Mouse (Mus musculus): ENCODE results near the gene Palm3. TPM values are rescaled to one million over a fixed set of nuclear protein-coding genes. Genes with fewer than 3 reads are reported as not detected.
A peak's percentile ranks its signal among the peaks of the same experiment; 100 is the strongest.

Palm3 gene
- total RNA-seq, 2 experiments from 2014 or later: 0.99 to 1.1 TPM

GRCm38 (mm10) chr8:84066291-84066930 lies 45.1 kb downstream of the Palm3 start, which contains the start of gene Rfx1:
TSS of gene Rfx1 (plus strand) at chr8:84066834.
- peak; percentile 98 for DNase-seq

- DNase-seq: peak; percentile 98
Observed at GRCm38 (mm10) chr8:84067047-84067573, 45.8 kb downstream of the Palm3 start.

GRCm38 (mm10) chr8:84067911-84068310 lies 46.6 kb downstream of the Palm3 start:
- no peak for DNase-seq

- no peak for DNase-seq
Observed at GRCm38 (mm10) chr8:84068316-84069035, 47.2 kb downstream of the Palm3 start.

- no peak for DNase-seq
Observed at GRCm38 (mm10) chr8:84069169-84069568, 47.9 kb downstream of the Palm3 start.

- no peak for DNase-seq
Observed at GRCm38 (mm10) chr8:84069750-84070149, 48.5 kb downstream of the Palm3 start.

- DNase-seq: no peak
Observed at GRCm38 (mm10) chr8:84070241-84070640, 49.0 kb downstream of the Palm3 start.

- DNase-seq: no peak
Observed at GRCm38 (mm10) chr8:84070667-84071066, 49.4 kb downstream of the Palm3 start.

GRCm38 (mm10) chr8:84071921-84072320 lies 50.6 kb downstream of the Palm3 start:
- no peak for DNase-seq

GRCm38 (mm10) chr8:84072321-84072720 lies 51.0 kb downstream of the Palm3 start:
- DNase-seq: no peak

GRCm38 (mm10) chr8:84073230-84073976 lies 52.1 kb downstream of the Palm3 start:
- DNase-seq: no peak

GRCm38 (mm10) chr8:84076412-84076811 lies 55.1 kb downstream of the Palm3 start:
- no peak for DNase-seq

- no peak for DNase-seq
Observed at GRCm38 (mm10) chr8:84076849-84077248, 55.6 kb downstream of the Palm3 start.

GRCm38 (mm10) chr8:84079206-84079605 lies 57.9 kb downstream of the Palm3 start:
- DNase-seq: no peak

Small RNA genes within 50 kb of the gene (microRNA-seq; reads per million reads assigned to microRNA genes)
- gene Mir1199 (0 to 0.50 reads per million in 2 experiments), gene Mir8111 (1.5 to 2.2 reads per million in 2 experiments)

Other genes starting within 250 kb of the Palm3 start
- 10 to 100 TPM; 19.6 to 25.2 TPM for gene Adgrl1, start 121.4 kb upstream of the Palm3 start, total RNA-seq (2021)
- under 1 TPM in 1 of 2 experiments, not detected in 1; 0.32 TPM for gene Gm10644, start 66.3 kb upstream of the Palm3 start, total RNA-seq (2021)
- 1 to 10 TPM; 6.5 to 7.3 TPM for gene Asf1b, start 66.0 kb upstream of the Palm3 start, total RNA-seq (2021)
- gene Prkaca, start 48.5 kb upstream of the Palm3 start, total RNA-seq (2021): 100 to 1,000 TPM; 490 to 518 TPM
- 10 to 100 TPM; 24.8 to 30.3 TPM for gene Samd1, start 23.8 kb upstream of the Palm3 start, total RNA-seq (2021)
- under 1 TPM in 1 of 2 experiments, not detected in 1; 0.47 TPM for gene 1700067K01Rik, start 20.0 kb upstream of the Palm3 start, total RNA-seq (2021)
- gene 2210011C24Rik, start 9.3 kb upstream of the Palm3 start, total RNA-seq (2021): 1 to 10 TPM; 1.7 to 2.0 TPM
- gene Il27ra, start 21.1 kb downstream of the Palm3 start, total RNA-seq (2021): under 1 TPM; 0.84 to 0.87 TPM
- not detected for gene Rln3, start 23.5 kb downstream of the Palm3 start, total RNA-seq (2021)
- gene Gm10643, start 43.7 kb downstream of the Palm3 start, total RNA-seq (2021): 1 to 10 TPM; 1.6 to 1.9 TPM
- gene Rfx1, start 45.4 kb downstream of the Palm3 start, total RNA-seq (2021): 1 to 10 TPM; 5.2 to 8.2 TPM
- 10 to 100 TPM in 1 of 2 experiments, 1 to 10 TPM in 1; 9.5 to 11.2 TPM for gene Dcaf15, start 83.3 kb downstream of the Palm3 start, total RNA-seq (2021)
- 1 to 10 TPM in 1 of 2 experiments, under 1 TPM in 1; 0.14 to 2.4 TPM for gene Podnl1, start 104.5 kb downstream of the Palm3 start, total RNA-seq (2021)
- 10 to 100 TPM; 12.5 to 13.9 TPM for gene Cc2d1a, start 126.5 kb downstream of the Palm3 start, total RNA-seq (2021)
- gene 4930432K21Rik, start 126.6 kb downstream of the Palm3 start, total RNA-seq (2021): under 1 TPM; 0.32 to 0.54 TPM
- 1 to 10 TPM; 1.4 to 2.4 TPM for gene Nanos3, start 163.7 kb downstream of the Palm3 start, total RNA-seq (2021)
- 1 to 10 TPM; 7.9 to 8.5 TPM for gene Zswim4, start 215.6 kb downstream of the Palm3 start, total RNA-seq (2021)
- gene D8Ertd738e, start 228.2 kb downstream of the Palm3 start, total RNA-seq (2021): 100 to 1,000 TPM; 180 to 184 TPM
- 10 to 100 TPM; 16.8 to 20.6 TPM for gene Mri1, start 235.9 kb downstream of the Palm3 start, total RNA-seq (2021)
- 10 to 100 TPM; 11.3 to 11.4 TPM for gene Ccdc130, start 248.9 kb downstream of the Palm3 start, total RNA-seq (2021)